Mouse (Mus musculus) induced T-regulatory cell, adult 2 months (primary cell): ENCODE measurements around the gene Bmpr1a.
"Not testable (repeated sequence)": the region's sequence is repeated elsewhere in the genome, so short reads cannot be mapped to it uniquely, and the experiment has no call there.

Experiments
- DNase-seq: peaks from one replicate; pipeline ENCODE4 v3.0.0-alpha.2; 2012; ENCODE audit warnings: low read depth

Bmpr1a gene

DNA sequence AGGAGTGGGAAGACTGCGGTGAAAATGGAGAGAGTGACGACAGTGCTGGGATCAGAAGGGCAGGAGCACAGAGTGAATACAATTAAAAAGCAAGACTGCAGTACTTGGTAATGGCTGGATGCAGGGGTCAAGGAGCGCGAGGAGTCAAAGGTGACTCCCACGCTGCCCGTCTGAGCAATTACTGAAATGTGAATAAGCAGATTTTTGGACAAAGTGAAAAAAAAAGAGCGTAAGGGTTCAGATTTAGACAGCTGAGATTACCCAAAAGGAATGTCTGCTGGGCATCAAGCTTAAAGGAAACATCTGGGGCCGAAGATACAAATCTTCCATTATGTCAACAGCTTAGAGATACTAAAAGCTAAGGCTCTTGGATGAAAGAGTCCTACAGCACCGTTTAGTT lies 53.3 kb downstream of the Bmpr1a start:
- no peak for DNase-seq

DNA sequence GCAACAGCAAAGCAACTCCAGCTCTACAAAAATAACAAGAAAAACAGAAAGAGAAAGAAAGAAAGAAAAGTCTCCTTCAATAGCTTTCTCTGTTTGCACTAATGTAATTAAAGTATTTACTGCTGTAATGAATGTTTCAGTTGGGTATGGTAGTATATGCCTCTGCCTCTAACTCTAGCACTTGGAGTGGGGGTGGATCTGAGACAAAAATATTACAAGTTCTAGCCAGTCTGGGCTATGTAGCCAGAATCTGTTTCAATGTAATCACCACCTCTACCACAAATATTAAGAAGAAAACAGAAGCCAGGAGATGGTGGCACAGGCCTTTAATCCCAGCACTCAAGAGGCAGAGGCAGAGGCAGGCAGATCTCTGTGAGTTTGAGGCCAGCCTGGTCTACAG lies 54.7 kb downstream of the Bmpr1a start:
- DNase-seq: no peak

DNA sequence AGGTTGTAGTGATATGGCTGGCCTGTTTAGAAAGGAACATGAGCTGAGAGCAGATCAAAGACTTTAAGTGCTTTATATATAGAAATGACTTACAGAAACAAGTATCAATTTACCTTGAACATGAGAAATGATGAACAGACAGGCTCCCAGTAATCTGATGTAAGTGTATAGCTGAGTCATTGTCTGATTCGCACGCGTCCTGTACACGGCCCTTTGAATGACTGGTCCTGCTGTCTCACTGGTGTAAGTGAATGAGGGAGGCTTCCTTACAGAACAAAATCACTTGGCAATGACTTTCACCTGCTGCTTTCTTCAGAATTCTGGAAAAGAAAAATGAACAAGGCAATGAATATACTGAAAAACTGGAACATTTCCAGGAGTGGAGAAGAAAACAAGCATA lies 55.5 kb downstream of the Bmpr1a start:
- DNase-seq: no peak

DNA sequence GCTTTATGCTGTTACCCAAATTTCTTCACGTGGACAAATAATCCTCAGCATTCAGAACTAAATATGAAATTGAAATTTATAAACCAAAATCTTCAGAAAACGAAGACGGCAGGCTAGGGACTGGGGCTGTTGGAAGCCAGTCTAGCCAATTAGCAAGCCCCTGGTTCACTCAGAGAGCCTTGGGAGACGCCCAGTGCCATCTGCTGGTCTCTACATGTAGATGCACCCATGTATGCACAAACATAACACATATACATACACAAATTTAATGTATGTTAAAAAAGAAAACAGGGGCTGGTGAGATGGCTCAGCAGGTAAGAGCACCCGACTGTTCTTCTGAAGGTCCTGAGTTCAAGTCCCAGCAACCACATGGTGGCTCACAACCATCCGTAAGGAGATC lies 56.5 kb downstream of the Bmpr1a start:
- no peak for DNase-seq

DNA sequence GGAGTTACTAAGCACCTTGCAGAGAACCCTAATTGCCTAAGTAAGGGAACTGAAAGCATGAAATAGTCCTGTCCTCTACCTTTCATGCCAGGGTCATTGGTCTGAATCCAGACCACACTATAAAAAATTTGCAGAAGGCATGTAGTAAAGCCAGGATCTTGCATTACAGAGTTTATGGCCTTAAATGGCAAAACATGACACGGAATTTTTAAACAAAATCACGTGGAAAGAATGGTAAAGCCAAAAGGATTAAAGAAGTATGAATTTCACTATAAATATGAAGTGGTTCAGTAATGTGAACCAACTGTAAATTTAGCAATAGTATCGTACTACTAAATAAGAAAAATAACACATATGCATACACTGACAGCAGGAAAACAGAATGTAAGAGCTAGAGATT lies 57.8 kb downstream of the Bmpr1a start:
- no peak for DNase-seq

DNA sequence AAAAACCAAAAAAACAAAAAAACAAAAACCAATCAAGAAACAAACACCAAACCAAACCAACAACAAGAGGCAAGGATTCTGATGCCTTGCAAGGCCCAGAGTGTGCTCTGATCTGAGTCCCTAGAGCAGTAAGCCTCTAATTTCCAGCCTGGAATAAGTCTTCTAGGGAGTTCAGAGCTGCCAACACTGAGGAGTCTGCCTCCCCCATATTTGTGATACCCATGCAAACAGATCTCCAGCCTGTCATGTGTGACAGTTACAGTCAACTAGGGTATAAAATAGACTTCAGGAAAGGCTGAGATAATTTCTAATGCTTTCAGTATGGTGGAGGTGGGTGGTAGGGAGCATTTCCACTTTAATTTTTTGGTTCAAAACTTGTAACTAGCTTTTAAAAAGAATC lies 58.2 kb downstream of the Bmpr1a start:
- no peak for DNase-seq

DNA sequence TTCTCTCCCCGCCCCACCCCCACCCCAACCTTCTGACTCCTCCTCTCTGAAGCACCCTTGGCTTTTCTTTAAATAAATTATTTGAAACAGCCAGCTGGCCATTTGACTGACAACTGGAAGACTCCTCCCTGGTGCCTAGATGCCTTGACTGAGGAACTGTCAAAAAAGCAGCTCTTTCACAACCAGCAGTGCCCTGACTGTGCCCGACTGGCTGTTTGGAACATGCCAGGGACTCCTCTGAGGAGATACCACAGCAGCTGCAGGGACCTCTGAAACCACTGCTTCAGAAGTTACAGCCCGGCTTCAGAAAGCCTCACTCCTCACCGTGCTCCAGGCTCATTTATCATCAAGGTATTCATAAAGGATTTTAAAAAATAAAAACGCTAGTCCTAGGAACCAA lies 58.8 kb downstream of the Bmpr1a start:
- no peak for DNase-seq

DNA sequence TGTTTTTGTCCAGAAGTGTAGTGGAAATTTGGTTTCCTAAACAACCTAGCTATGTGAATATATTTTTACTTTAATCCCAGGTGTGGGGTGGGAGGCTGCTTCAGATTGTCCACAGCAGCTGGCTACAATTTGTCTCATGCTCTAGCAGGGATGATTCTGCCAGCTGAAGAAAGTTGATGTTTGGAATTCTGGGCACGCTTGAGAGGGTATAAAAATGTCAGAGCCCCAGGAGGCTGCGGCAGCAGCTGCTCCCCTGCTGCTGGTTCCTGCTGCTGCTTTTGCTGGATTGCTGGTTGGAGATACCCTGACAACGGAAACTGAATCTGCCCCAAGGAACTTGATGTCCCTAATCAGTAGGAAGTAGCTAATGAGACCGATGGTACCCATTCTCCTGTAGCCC lies 60.6 kb downstream of the Bmpr1a start:
- DNase-seq: no peak

DNA sequence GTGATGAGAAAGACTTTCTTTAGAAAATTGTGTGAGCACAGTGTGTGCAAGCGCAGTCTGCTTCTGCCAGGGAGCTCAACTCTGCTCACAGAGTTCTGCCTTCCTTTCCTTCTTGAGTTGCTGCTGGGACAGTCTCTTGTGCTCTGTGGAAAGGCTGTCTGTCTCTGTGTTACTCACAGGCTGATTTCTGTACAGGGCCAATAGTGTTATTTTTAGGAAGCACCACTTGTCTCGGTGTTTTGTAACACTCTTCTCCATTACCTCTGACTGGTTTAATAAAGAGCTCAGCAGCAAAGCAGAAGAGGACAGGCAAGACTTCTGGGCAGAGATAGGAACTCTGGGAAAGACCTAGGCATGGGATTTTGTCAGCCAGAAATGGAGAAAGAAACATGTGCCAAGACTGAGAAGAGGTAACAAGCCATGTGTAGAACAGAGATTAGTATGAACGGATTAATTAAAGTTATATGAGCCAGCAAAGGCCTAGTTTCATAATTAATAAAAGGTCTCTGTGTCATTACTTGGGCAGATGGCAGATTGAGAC lies 62.5 kb downstream of the Bmpr1a start:
- DNase-seq: no peak

DNA sequence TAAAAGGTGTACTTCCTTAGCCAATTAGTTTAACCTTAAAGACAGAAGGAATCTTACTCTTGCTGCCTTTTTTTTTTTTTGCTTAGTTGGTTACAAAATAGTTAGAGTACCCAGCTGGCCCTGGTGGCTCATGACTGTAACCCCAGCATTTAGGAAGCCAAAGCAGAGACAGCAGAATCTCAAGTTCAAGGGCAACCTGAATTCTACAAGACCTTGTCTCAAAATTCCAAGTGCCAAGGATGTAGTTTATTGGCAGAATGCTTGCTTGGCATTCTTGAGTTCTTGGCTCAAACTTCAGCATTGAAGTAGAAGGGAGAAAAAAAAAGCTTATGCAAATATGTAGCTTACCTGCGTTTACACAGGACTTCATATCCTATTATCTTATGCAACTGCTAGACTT lies 74.1 kb downstream of the Bmpr1a start:
- DNase-seq: no peak

DNA sequence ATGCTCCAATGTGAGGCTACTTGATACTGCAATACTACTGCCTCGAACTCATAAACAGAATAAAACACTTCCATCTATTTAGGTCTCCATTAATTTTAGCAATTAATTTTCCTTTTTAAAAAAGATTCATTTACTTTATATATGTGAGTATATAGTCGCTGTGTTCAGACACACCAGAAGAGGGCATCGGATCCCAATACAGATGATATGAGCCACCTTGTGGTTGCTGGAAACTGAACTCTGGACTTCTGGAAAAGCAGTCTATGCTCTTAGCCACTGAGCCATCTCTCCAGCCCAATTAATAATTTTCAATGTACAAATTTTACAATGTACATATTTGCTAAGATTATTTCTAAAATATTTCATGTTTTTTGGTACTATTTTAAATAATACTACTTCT lies 74.9 kb downstream of the Bmpr1a start:
- no peak for DNase-seq

DNA sequence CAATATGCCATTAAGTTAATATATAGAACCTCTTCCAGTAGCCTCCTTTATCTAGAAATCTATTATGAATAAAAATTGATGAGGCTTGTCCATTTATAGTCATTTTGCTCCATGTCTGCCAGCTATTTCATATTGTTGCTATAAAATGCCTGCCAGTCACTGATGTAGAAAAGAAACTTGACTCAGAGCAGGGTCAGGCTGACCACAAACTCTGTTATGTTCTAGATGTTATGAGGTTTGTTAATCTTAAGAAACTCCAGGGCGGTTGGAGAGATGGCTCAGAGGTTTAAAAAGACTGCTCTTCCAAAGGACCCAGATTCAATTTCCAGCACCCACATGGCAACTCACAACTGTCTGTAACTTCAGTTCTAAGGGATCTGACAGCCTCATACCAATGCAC lies 82.1 kb downstream of the Bmpr1a start:
- no peak for DNase-seq

DNA sequence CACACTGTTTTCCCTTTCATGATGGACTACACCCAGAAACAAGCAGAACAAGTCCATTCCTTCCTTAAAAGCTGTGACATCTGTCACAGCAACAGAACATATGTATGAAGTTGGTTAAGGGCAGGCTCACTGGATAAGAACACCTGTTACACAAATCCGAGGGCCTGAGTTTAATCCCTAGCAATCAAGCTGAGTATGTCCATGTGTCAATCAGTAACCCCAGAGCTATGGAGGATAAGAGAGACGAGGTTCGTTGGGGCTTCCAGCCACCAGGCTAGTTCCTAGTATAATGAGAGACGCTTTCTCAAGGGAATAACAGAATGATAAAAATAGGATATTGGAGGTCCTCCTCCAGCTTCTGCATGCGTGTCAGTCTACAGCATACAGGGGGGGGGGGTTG lies 85.6 kb downstream of the Bmpr1a start:
- no peak for DNase-seq

DNA sequence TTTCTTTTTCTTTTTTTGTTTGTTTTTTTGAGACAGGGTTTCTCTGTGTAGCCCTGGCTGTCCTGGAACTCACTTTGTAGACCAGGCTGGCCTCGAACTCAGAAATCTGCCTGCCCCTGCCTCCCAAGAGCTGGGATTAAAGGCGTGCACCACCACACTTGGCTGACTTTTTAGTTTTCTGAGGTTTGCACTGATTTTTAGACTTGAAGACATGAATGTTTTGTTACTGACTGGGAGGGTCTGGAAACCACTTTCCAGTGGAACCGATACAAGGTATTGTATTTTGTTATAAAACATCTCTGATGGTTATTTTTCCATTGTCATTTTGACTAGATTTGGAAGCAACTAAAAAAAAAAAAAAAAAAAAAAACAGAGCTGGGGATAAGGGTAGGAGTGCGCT lies 86.2 kb downstream of the Bmpr1a start:
- DNase-seq: not testable (repeated sequence)

DNA sequence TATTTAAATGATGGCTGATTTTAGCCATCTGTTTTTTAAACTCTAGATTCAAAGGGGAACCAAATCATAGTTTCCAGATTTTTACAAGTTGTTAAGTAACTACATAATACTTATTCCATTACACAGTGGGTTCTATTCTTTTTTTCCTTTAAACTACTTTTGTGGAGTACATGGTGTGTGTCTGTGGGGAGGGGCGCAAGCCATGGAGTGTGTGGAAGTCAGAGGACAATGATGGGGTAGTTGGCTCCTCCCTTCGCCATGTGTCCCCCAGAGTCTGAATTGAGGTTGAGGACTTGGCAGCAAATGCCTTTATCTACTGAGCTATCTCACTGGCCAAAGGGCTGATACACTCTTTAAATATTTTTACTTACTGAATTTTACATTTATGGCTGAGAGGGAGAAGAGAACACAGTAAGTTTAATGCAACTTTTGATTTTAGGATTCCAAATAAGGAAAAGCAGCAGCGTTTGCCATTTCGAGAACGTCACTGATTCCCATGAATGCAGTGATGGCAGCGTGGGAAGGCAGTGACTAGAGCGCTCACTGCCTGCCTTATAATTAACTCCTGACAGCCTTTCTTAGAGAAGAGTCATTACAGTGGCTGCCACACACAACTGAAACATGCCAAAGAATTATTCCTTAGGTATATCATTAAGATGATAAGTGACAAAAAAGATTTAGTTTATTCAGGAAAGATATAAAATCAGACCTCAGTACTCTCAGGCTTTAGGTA lies 90.8 kb downstream of the Bmpr1a start:
- no peak for DNase-seq

DNA sequence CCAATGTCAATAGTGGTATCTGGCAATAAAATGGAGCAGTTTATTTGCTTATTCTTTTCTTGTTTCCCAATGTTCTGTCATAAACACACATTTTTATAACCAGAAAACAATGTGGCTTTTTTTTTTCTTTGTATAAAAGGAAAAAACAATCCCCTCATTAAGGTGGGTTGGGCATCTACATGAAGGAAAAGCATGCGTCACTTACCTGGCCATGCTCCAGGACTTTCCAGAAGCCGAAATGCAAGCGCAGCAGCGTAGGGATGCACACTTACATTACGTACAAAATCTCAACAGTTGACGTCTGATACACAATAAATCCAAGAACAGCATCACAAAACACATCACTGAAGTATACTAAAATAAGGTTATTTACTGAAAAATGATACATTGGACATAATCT lies 92.4 kb downstream of the Bmpr1a start:
- DNase-seq: no peak

DNA sequence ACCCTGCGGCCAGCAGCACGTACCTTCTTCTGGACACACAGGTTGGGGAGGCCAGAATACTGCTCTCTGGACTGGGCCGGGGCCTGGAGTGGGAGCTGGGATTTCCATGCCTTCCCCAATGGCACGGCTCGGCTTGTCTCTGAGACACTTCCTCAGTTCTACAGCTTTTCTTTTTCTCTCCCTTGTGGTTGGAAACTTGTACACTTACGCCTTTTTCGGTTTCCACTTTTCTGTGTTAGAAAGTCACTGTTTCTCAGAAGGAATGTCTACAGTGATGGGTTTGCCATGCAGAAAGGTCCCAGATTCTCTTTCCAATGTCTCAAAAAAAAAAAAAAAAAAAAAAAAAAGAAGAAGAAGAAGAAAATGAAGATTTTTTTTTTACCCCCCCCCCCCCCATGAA lies 99.7 kb downstream of the Bmpr1a start:
- no peak for DNase-seq

DNA sequence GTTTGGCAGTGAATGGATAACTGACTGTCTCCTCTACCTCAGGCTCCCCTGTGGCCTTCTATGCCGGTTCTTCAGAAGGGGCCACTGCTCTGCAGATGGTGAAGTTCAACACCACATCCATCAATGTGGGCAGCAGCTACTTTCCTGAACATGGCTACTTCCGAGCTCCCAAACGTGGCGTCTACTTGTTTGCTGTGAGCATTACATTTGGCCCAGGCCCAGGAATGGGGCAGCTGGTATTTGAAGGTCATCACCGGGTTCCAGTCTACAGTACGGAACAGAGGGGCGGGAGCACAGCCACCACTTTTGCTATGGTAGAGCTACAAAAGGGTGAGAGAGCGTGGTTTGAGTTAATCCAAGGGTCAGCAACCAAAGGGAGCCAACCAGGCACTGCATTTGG lies 100.3 kb downstream of the Bmpr1a start:
- DNase-seq: no peak

DNA sequence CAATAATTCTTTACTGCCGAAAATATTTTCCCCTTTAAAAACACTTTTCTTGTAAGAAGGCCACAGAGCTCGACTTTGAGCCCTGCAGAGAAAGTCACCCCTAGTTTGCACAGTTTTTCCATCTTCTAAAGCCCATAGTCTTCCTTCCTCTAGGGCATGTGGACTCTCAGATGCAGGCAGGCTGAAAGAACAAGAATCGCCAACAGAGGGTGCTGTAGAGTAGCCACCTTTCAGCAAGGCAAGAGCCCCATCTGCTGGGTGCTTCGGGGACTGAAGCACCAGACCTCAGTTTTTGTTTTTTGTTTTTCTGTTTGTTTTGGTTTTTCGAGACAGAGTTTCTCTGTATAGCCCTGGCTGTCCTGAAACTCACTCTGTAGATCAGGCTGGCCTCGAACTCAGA lies 102.0 kb downstream of the Bmpr1a start:
- peak; percentile 89 for DNase-seq

DNA sequence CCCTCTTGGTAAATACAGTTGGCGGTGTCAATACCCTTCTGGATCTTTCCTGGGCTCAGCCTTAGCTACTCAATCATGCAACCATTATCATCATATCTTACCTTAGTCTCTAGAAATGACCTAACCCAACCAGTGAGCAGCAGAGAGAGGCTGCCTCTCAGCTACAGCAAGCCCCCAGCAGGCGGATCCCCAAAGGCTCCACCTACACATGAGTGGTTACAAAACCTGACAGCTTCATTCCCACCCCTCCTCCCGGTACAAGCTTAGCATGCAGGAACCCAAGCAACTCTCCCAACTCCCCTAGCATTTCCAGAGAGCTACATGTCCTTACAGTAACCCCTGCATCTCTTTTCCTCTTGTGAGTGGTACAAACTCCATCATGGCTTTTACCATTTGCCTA lies 103.1 kb downstream of the Bmpr1a start:
- DNase-seq: no peak

DNA sequence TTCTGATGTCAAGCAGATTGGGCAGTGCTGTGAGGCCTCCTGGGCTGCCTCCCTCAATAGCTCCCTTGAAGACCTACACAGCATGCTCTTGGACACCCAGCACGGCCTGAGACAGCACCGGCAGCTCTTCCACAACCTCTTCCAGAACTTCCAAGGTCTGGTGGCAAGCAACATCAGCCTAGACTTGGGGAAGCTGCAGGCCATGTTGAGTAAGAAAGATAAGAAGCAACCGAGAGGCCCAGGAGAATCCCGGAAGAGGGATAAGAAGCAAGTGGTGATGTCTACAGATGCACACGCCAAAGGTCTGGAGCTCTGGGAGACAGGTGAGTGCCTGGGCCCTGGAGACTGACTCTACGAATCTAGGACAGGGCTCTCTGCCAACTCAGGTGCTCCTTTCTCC lies 103.8 kb downstream of the Bmpr1a start:
- DNase-seq: no peak

DNA sequence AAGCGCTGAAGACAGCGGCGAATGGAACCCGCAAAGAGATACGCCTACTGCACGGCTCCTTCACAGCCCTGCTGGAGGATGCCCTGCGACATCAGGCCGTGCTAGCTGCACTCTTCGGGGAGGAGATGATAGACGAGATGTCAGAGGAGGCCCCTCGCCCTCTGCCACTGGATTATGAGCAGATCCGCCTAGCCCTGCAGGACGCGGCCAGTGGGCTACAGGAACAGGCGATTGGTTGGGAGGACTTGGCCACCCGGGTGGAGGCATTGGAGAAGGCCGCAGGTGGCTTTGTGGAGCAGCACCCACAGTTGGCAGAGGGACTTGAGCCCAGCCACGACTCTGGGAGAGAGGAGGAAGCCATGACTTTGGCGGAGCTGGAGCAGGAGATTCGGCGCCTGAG lies 104.2 kb downstream of the Bmpr1a start:
- DNase-seq: no peak

DNA sequence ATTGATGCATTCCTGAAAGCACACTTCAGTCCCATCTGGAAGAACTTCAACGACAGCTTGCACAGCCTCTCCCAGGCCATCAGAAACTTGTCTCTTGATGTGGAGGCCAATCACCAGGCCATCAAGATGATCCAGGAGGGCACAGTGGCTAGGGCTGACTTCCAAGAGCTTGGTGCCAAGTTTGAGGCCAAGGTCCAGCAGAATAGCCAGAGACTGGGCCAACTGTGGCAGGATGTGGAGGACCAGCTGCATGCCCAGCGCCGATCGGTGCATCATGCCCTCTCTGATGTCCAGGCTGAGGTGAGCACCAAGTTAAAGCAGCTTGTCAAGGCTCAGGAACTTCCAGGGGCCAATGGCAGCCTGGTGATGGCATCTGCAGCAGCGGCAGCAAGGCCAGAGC lies 105.3 kb downstream of the Bmpr1a start:
- no peak for DNase-seq

DNA sequence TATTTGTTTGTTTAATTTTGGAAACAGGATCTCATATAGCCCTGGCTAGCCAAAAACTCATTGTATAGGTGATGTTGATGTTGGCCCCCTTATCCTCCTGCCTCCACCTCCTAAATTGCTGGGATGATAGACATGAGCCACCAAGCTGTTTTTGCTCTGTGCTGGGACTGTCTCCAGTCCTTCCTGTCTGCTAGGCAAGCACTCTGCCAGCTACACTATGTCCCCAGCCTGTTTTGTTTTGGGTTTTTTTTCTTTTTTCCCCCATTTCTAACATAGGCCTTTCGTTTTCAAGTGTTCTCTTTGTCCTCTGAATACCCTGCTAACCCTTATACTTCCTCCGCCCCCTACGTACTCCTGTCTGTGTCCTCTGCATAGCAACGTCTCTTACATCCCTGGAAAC lies 109.8 kb downstream of the Bmpr1a start:
- no peak for DNase-seq
